Mouse (Mus musculus) small intestine, adult 2 months (tissue): ENCODE measurements at regions not wholly inside any gene's neighbourhood (a gene's known extent, or its start where the extent isn't known, plus 50 kb on each side); places are given as distances from the start of the nearest gene placed in this dataset.

Experiments
- H3K27ac ChIP-seq: fragments of 200-500 bp; 2 replicates; pipeline ENCODE4 v1.5.1; 2012; ENCODE audit warnings: low read depth, low read length, control low read depth, inconsistent platforms; ENCODE audit not compliant: insufficient read depth
- H3K27me3 ChIP-seq: fragments of 200-500 bp; 2 replicates; pipeline ENCODE4 v1.6.1; 2012; ENCODE audit warnings: mild to moderate bottlenecking, moderate library complexity, low read length, inconsistent platforms; ENCODE audit not compliant: control insufficient read depth, insufficient read depth
- H3K36me3 ChIP-seq: fragments of 200-500 bp; 2 replicates; pipeline ENCODE4 v1.6.1; 2012; ENCODE audit warnings: mild to moderate bottlenecking, low read length, control low read depth, inconsistent platforms; ENCODE audit not compliant: control insufficient read depth, insufficient read depth
- H3K4me1 ChIP-seq: fragments of 200-500 bp; 2 replicates; pipeline ENCODE4 v1.6.1; 2012; ENCODE audit warnings: low read length, inconsistent platforms, mixed read lengths; ENCODE audit not compliant: control insufficient read depth, insufficient read depth, insufficient read length
- H3K4me3 ChIP-seq: fragments of 200-500 bp; 2 replicates; pipeline ENCODE4 v1.5.1; 2012; ENCODE audit warnings: low read depth, mild to moderate bottlenecking, control low read depth, inconsistent platforms, low read length, moderate library complexity
- CTCF ChIP-seq: fragments of 200-500 bp; IDR thresholded peaks from 2 replicates; pipeline ENCODE4 v1.5.1; 2012; ENCODE audit warnings: low read depth, mild to moderate bottlenecking, control low read depth, inconsistent platforms, low read length, moderate library complexity, mixed read lengths; ENCODE audit not compliant: insufficient replicate concordance, insufficient read length; ENCODE audit errors: extremely low read depth
- POLR2A ChIP-seq: fragments of 200-500 bp; IDR thresholded peaks from 2 replicates; pipeline ENCODE4 v1.6.1; 2012; ENCODE audit warnings: low read depth, mild to moderate bottlenecking, control low read depth, inconsistent platforms, low read length, moderate library complexity
- WGBS: fragments of 180-500 bp; shearing (Covaris S2); methylation state at CpG from one replicate; pipeline ENCODE4 v1.1.7; 2018; 5-methylcytosine and 5-hydroxymethylcytosine counted together

GRCm38 (mm10) chr9:74707608-74708007 is 154.1 kb upstream of the Onecut1 start:
- no peak overlapping the region for H3K4me3 ChIP-seq
- H3K4me1 ChIP-seq = no peaks in the 10 kb centered on the region
- no peaks in the 10 kb centered on the region for H3K36me3 ChIP-seq
- 68% methylated on average over 1 of the region's 1 CpGs for WGBS
- TF ChIP-seq CTCF (no peak), POLR2A (no peak)
- H3K27ac ChIP-seq = no peak overlapping the region
- H3K27me3 ChIP-seq = no peaks in the 10 kb centered on the region

- no peak overlapping the region for H3K4me3 ChIP-seq
- no peaks in the 10 kb centered on the region for H3K36me3 ChIP-seq
- H3K27me3 ChIP-seq = no peaks in the 10 kb centered on the region
- no peak overlapping the region for H3K27ac ChIP-seq
- H3K4me1 ChIP-seq = no peaks in the 10 kb centered on the region
- no peak for TF ChIP-seq CTCF
- TF ChIP-seq POLR2A = no peak
- WGBS = 81% methylated on average over 10 of the region's 10 CpGs
Observed at GRCm38 (mm10) chr9:74711698-74712097, 150.0 kb upstream of the Onecut1 start.

- no peak for TF ChIP-seq CTCF
- no peak for TF ChIP-seq POLR2A
- 87% methylated on average over 5 of the region's 5 CpGs for WGBS
- no peak overlapping the region for H3K27ac ChIP-seq
- no peak overlapping the region for H3K4me3 ChIP-seq
- no peaks in the 10 kb centered on the region for H3K27me3 ChIP-seq
- no peaks in the 10 kb centered on the region for H3K4me1 ChIP-seq
- no peaks in the 10 kb centered on the region for H3K36me3 ChIP-seq
Observed at GRCm38 (mm10) chr9:74732451-74732850, 129.3 kb upstream of the Onecut1 start.

- no peaks in the 10 kb centered on the region for H3K36me3 ChIP-seq
- no peaks in the 10 kb centered on the region for H3K4me1 ChIP-seq
- no peak for TF ChIP-seq CTCF
- no peak overlapping the region for H3K4me3 ChIP-seq
- H3K27me3 ChIP-seq = no peaks in the 10 kb centered on the region
- no peak overlapping the region for H3K27ac ChIP-seq
- WGBS = 88% methylated on average over 2 of the region's 2 CpGs
Observed at GRCm38 (mm10) chr9:74741949-74742348, 119.8 kb upstream of the Onecut1 start.

GRCm38 (mm10) chr9:74747886-74748285 is 113.8 kb upstream of the Onecut1 start:
- Histone ChIP-seq H3K4me1 (no peaks in the 10 kb centered on the region), H3K36me3 (no peaks in the 10 kb centered on the region), H3K27me3 (no peaks in the 10 kb centered on the region), H3K4me3 (no peak overlapping the region), H3K27ac (no peak overlapping the region)
- TF ChIP-seq CTCF = no peak
- TF ChIP-seq POLR2A = no peak
- WGBS = 52% methylated on average over 7 of the region's 7 CpGs

GRCm38 (mm10) chr9:74758025-74758424 is 103.7 kb upstream of the Onecut1 start:
- Histone ChIP-seq H3K27me3 (no peaks in the 10 kb centered on the region), H3K4me1 (no peaks in the 10 kb centered on the region), H3K36me3 (no peaks in the 10 kb centered on the region), H3K4me3 (no peak overlapping the region), H3K27ac (no peak overlapping the region)
- 59% methylated on average over 3 of the region's 3 CpGs for WGBS
- no peak for TF ChIP-seq POLR2A
- no peak for TF ChIP-seq CTCF

GRCm38 (mm10) chr9:74758876-74759275 is 102.8 kb upstream of the Onecut1 start:
- Histone ChIP-seq H3K27ac (no peak overlapping the region), H3K36me3 (no peaks in the 10 kb centered on the region), H3K27me3 (no peaks in the 10 kb centered on the region), H3K4me1 (no peaks in the 10 kb centered on the region), H3K4me3 (no peak overlapping the region)
- TF ChIP-seq POLR2A = no peak
- no peak for TF ChIP-seq CTCF
- WGBS = 75% methylated on average over 4 of the region's 4 CpGs

- TF ChIP-seq POLR2A (no peak), CTCF (no peak)
- H3K27ac ChIP-seq = no peak overlapping the region
- WGBS = 54% methylated on average over 3 of the region's 3 CpGs
- H3K4me1 ChIP-seq = no peaks in the 10 kb centered on the region
- H3K4me3 ChIP-seq = no peak overlapping the region
- no peaks in the 10 kb centered on the region for H3K36me3 ChIP-seq
- no peaks in the 10 kb centered on the region for H3K27me3 ChIP-seq
Observed at GRCm38 (mm10) chr9:74780419-74780818, 81.3 kb upstream of the Onecut1 start.
